Mouse (Mus musculus) small intestine, adult 10 weeks (tissue): ENCODE data around the gene Pcdh17. TPM values are rescaled to one million over a fixed set of nuclear protein-coding genes. Genes with fewer than 3 reads are reported as not detected.

ENCODE experiments used
- polyA plus RNA-seq: library from polyadenylated mRNA; stranded (reverse); fragments of 350-450 nt; fragmentation: Illumina TruSeq; extraction: RNeasy Lipid Tissue Mini Kit (QIAGEN cat#74804); gene quantifications from one replicate; pipeline ENCODE4 v1.2.3, GENCODE M21; 2014; ENCODE audit warnings: low replicate concordance

Pcdh17 gene
- polyA plus RNA-seq, result 1.9 TPM

GRCm38 (mm10) chr14:84443288-84443686 is at the start of gene Pcdh17:
Pcdh17 (plus strand) TSS chr14:84443563.

